Mouse (Mus musculus) hindbrain, embryonic 11.5 days (tissue): ENCODE results near the gene Nup93. TPM values are rescaled to one million over a fixed set of nuclear protein-coding genes. Genes with fewer than 3 reads are reported as not detected.

Experiments used
- ATAC-seq: fragments of 200-750 bp; cut with Nextera tagmentation; 2 replicates; pipeline ENCODE4 v1.8.0; 2017; ENCODE audit warnings: mild to moderate bottlenecking, moderate TSS enrichment, moderate library complexity; ENCODE audit not compliant: low FRiP score
- DNase-seq: peaks from one replicate; pipeline ENCODE4 v3.0.0-alpha.2; 2015; ENCODE audit warnings: low spot score
- H3K27ac ChIP-seq: fragments of 300-500 bp; sonication (generic); 2 replicates; pipeline ENCODE4 v1.5.1; 2014; ENCODE audit warnings: mild to moderate bottlenecking, low read depth, low read length
- H3K27me3 ChIP-seq: fragments of 300-500 bp; sonication (generic); 2 replicates; pipeline ENCODE4 v1.6.1; 2014; ENCODE audit warnings: mild to moderate bottlenecking, low read length, moderate library complexity, mixed read lengths; ENCODE audit not compliant: control insufficient read depth, insufficient read depth
- H3K36me3 ChIP-seq: fragments of 300-500 bp; sonication (generic); 2 replicates; pipeline ENCODE4 v1.6.1; 2014; ENCODE audit warnings: mild to moderate bottlenecking, low read length, moderate library complexity, mixed read lengths; ENCODE audit not compliant: control insufficient read depth, insufficient read depth
- H3K4me1 ChIP-seq: fragments of 300-500 bp; sonication (generic); replicated peaks from 2 replicates; pipeline ENCODE4 v1.6.1; 2014; ENCODE audit warnings: low read length, mixed read lengths; ENCODE audit not compliant: control insufficient read depth, insufficient read depth
- H3K4me2 ChIP-seq: fragments of 300-500 bp; sonication (generic); replicated peaks from 2 replicates; pipeline ENCODE4 v1.6.1; 2014; ENCODE audit warnings: mild to moderate bottlenecking, low read depth, low read length
- H3K4me3 ChIP-seq: fragments of 300-500 bp; sonication (generic); 2 replicates; pipeline ENCODE4 v1.5.1; 2014; ENCODE audit warnings: low read depth, low read length
- H3K9ac ChIP-seq: fragments of 300-500 bp; sonication (generic); 2 replicates; pipeline ENCODE4 v1.6.1; 2014; ENCODE audit warnings: low read depth, low read length
- H3K9me3 ChIP-seq: fragments of 300-500 bp; sonication (generic); 2 replicates; pipeline ENCODE4 v1.6.1; 2016; ENCODE audit warnings: low read length; ENCODE audit not compliant: control insufficient read depth
- WGBS: fragments of 180-500 bp; shearing (Covaris S2); extraction: QIAGEN DNeasy Blood & Tissue Kit; methylation state at CpG from one replicate; pipeline ENCODE4 v1.1.7; 2014; 5-methylcytosine and 5-hydroxymethylcytosine counted together
- polyA plus RNA-seq: library from polyadenylated mRNA; unstranded; fragments of >200 nt; fragmentation: Nextera tagmentation; extraction: Ambion mirVana; gene quantifications from 2 replicates; pipeline ENCODE4 v1.2.1, GENCODE M21; 2014

Gene Nup93
- polyA plus RNA-seq, 1 experiment from 2014 or later, result 95.1 TPM

DNA sequence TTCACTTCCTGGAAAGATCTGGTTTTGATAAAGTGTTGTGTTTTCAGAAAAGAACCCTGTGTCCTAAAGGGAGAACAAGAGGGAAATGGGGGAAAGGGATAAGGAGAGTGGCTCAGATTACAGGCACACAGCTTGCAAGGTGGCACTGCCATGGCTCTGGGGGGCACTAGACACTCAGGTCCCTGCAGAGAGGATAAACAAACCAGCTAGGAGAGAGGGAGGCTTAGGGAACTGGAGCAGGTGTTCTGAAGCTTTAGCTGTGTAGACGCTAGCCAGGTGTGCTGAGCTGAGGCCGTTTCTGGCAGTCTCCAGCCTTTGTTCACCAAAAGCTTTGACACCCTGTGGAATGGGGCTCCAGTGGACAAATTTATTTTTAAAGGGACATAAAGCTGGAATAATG is 99.7 kb downstream of the Nup93 start:
- no peaks in the 10 kb centered on the region for H3K27me3 ChIP-seq
- H3K27ac ChIP-seq, result no peak overlapping the region
- no peak for DNase-seq
- no peak for ATAC-seq
- H3K9me3 ChIP-seq, result no peaks in the 10 kb centered on the region
- H3K4me2 ChIP-seq, result no peak overlapping the region
- no peaks in the 10 kb centered on the region for H3K36me3 ChIP-seq
- WGBS, result 85% methylated on average over 2 of the region's 2 CpGs
- no peaks in the 10 kb centered on the region for H3K4me1 ChIP-seq
- H3K4me3 ChIP-seq, result no peak overlapping the region
- no peak overlapping the region for H3K9ac ChIP-seq

DNA sequence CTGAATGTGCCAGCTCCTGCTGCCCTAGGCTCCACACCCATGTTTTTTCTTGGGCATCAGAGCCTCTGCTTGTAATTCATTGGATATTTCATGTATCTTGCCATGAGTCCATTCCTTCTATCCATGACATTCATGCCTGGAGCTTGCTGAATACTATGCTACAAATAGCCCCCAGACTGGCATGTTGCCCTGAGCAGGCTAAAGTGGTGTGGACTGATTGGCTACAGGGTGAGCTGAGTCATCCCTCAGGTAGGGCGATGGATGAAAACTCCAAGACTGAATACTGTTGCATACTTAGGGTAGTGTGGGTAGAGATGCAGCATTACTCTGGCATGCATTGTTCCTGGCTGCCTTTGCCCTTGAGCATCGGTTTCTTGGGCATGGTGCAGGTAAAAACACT is 102.9 kb downstream of the Nup93 start:
- DNase-seq (no peak), ATAC-seq (no peak)
- H3K4me2 ChIP-seq, result no peak overlapping the region
- 89% methylated on average over 2 of the region's 2 CpGs for WGBS
- H3K9ac ChIP-seq, result no peak overlapping the region
- H3K27me3 ChIP-seq, result no peaks in the 10 kb centered on the region
- H3K27ac ChIP-seq, result no peak overlapping the region
- no peak overlapping the region for H3K4me3 ChIP-seq
- H3K36me3 ChIP-seq, result no peaks in the 10 kb centered on the region
- no peaks in the 10 kb centered on the region for H3K9me3 ChIP-seq
- H3K4me1 ChIP-seq, result no peaks in the 10 kb centered on the region

DNA sequence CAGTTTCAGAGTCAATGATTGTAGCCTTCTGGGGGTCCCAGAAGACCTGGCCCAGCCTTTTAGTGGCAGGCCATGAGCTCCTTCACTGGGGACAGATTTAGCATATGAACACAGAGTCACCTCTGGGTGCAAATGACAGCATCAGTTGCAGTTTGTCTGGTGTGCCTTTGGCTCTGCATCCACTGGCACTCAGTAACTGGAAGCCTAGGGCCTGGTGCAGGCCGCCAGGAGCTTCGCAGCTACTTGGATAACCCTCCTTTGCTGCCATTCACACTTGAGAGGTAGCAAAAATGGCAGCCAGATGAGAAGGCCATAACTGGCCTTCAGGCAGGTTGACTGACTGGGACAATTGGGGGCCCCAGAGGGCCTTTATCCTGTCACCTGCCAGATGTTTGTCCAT is 103.3 kb downstream of the Nup93 start:
- H3K9ac ChIP-seq, result no peak overlapping the region
- H3K4me1 ChIP-seq, result no peaks in the 10 kb centered on the region
- no peaks in the 10 kb centered on the region for H3K27me3 ChIP-seq
- 97% methylated on average over 2 of the region's 2 CpGs for WGBS
- DNase-seq (no peak), ATAC-seq (no peak)
- H3K36me3 ChIP-seq, result no peaks in the 10 kb centered on the region
- H3K27ac ChIP-seq, result no peak overlapping the region
- no peaks in the 10 kb centered on the region for H3K9me3 ChIP-seq
- no peak overlapping the region for H3K4me2 ChIP-seq
- no peak overlapping the region for H3K4me3 ChIP-seq

DNA sequence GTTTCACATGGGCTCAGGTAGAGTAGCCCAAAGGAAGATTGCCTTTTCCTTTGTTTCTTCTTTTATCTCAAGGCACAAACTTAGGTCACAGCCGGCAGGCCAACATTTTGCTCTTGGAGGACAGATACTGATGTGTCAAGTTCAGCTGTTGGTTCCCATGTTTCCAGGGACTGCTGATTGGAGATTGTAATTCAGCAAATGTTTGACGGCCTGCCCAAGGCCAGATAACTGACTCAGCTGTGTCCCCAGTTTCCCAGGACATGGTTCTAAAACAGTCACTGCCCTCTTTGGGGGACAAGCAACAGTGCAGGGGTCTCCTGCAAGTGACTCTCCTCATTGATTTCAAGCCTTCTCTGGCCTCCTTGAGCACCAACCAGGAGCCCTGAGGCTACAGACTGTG is 105.7 kb downstream of the Nup93 start:
- DNase-seq (no peak), ATAC-seq (no peak)
- Histone ChIP-seq H3K4me2 (no peak overlapping the region), H3K27me3 (no peaks in the 10 kb centered on the region), H3K4me1 (no peaks in the 10 kb centered on the region), H3K9me3 (no peaks in the 10 kb centered on the region), H3K36me3 (no peaks in the 10 kb centered on the region), H3K27ac (no peak overlapping the region), H3K4me3 (no peak overlapping the region), H3K9ac (no peak overlapping the region)
- WGBS, result 83% methylated on average over 2 of the region's 2 CpGs

DNA sequence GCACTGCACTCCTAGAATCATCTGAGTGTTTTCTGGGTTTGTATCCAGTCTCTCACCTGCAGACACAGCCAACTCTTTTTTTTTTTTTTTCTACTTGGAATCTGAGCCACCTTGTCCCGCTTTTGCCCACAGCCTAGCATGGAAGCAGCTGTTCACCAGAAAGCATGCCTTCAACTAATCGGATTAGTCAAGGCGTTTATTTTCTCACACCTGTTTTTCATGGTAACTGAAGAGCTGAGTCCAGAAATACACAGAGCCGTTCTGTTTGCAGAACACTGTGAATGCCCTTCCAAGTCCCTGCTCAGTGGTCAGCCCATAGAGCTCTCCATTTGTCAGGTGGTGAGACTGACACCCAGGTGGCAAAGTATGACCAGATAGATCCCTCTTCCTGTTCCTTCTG is 107.7 kb downstream of the Nup93 start:
- no peaks in the 10 kb centered on the region for H3K36me3 ChIP-seq

DNA sequence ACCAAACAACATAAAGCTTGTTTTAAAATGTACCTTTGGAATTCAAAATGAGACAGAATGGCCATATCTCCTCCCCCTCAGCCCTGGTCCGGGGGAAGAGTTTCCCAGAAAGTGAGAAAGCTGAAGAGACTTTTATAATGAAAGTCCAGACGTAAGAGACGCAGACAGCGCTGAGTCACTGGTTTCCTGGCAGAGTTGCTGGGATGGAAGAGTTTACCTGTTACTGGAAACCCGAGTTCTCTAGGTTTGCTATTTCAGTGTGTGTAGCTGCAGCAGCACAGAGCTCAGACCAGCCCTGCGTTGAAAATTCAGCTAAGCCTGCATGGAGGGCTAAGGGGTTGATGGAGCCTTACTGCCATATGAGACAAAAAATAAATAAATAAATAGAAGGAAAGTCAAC is 108.7 kb downstream of the Nup93 start:
- Histone ChIP-seq H3K4me3 (no peak overlapping the region), H3K4me1 (no peaks in the 10 kb centered on the region), H3K9me3 (no peaks in the 10 kb centered on the region), H3K36me3 (no peaks in the 10 kb centered on the region), H3K27me3 (no peaks in the 10 kb centered on the region), H3K9ac (no peak overlapping the region), H3K27ac (no peak overlapping the region), H3K4me2 (no peak overlapping the region)
- DNase-seq, result no peak
- WGBS, result 86% methylated on average over 6 of the region's 6 CpGs
- ATAC-seq, result no peak

More for the DNA sequence above, 107.7 kb downstream of the Nup93 start:
- DNase-seq, result no peak
- H3K9me3 ChIP-seq, result no peaks in the 10 kb centered on the region
- no peak overlapping the region for H3K4me2 ChIP-seq
- ATAC-seq, result no peak
- H3K9ac ChIP-seq, result no peak overlapping the region
- H3K27ac ChIP-seq, result no peak overlapping the region
- H3K4me1 ChIP-seq, result no peaks in the 10 kb centered on the region
- no peaks in the 10 kb centered on the region for H3K27me3 ChIP-seq
- no peak overlapping the region for H3K4me3 ChIP-seq
- 71% methylated on average over 4 of the region's 4 CpGs for WGBS

DNA sequence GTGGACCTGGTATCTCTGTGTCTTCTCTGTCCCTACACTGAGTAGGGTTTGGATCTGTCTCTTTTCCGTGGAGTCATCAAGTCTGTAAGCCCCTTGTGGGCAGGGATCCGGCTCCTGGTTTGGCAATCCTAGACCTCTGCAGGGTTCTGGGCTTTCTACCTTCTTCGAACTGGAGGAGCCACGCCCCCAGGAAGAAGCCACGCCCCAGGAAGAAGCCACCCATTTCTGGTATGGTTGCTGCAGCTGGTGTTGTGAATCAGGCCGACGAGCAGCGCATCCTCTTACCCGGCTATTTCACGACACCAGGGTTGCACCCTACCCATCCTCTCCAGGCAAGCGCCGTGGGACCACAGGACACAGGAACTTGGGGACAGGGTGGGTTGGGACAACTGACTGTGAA is 109.7 kb downstream of the Nup93 start:
- WGBS, result 58% methylated on average over 12 of the region's 12 CpGs
- ATAC-seq (no peak), DNase-seq (no peak)
- Histone ChIP-seq H3K9ac (no peak overlapping the region), H3K27ac (no peak overlapping the region), H3K9me3 (no peaks in the 10 kb centered on the region), H3K4me3 (no peak overlapping the region), H3K4me2 (no peak overlapping the region), H3K36me3 (no peaks in the 10 kb centered on the region), H3K27me3 (no peaks in the 10 kb centered on the region), H3K4me1 (no peaks in the 10 kb centered on the region)

DNA sequence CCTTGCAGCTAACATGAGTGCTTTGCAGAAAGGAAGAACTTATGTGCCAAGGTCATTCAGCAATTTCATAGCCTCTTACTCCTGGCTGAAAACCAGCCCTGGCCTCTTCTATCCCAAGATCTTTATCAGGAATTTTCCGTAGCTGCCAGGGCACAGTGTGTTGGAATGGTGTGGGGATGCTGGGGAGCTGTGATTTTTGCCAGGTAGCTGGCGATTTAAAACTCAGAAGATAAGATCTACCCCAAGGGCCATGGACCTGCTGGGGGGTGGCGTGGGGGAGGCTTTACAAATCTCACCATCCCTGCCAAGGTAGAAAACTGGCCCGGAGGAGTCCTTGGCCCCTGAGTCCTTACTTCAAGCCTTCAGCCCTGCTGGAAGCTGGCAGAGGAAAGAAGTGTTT is 111.7 kb downstream of the Nup93 start:
- no peak for DNase-seq
- ATAC-seq, result no peak
- H3K36me3 ChIP-seq, result no peaks in the 10 kb centered on the region
- H3K9me3 ChIP-seq, result no peaks in the 10 kb centered on the region
- no peak overlapping the region for H3K27ac ChIP-seq
- 85% methylated on average over 4 of the region's 4 CpGs for WGBS
- no peaks in the 10 kb centered on the region for H3K27me3 ChIP-seq
- no peak overlapping the region for H3K9ac ChIP-seq
- no peak overlapping the region for H3K4me2 ChIP-seq
- H3K4me1 ChIP-seq, result no peaks in the 10 kb centered on the region
- H3K4me3 ChIP-seq, result no peak overlapping the region

DNA sequence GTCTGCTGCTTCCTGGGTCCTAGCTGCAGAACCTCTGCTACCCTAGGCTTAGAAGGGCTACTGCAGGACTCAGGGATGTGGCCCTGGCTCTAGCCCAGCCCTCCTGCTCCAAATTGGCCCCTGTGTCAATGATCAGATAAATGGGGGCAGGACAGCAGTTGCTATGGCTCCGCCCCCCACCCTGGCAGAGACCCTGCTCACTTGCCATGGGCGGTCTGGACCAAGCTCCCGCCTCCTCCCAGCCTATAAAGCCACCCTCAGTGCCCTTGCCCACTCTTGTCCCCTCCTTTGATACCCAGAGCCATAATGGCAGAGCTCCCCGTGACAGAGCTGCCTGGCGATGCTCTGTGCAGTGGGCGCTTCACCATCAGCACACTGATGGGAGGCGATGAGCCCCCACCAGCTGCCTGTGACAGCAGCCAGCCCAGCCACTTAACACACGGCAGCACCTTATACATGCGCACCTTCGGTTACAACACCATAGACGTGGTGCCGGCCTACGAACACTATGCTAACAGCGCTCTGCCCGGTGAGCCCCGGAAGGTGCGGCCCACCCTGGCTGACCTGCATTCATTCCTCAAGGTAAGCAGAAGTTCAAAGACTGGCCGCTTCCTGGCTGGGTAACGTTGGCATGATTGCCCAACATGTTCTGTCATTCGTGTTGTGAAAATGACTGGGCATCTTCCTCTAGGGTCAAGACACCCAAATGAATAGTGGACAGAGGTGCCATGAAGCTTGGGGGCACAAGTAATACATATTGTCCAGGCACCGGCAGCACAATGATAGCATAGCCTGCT is 114.8 kb downstream of the Nup93 start, which contains the start of gene Slc12a3:
Gene Slc12a3, plus strand, starts transcription at position 270 of the 797 bp plus-strand sequence.
- no peak within 1 kb of the TSS for H3K4me2 ChIP-seq
- H3K27ac ChIP-seq, result no peak within 1 kb of the TSS
- DNase-seq (no peak), ATAC-seq (no peak)
- H3K9ac ChIP-seq, result no peak within 1 kb of the TSS
- H3K9me3 ChIP-seq, result no peaks in the 10 kb centered on the region
- no peak within 1 kb of the TSS for H3K4me3 ChIP-seq
- H3K36me3 ChIP-seq, result no peaks in the 10 kb centered on the region
- H3K4me1 ChIP-seq, result no peaks in the 10 kb centered on the region
- no peaks in the 10 kb centered on the region for H3K27me3 ChIP-seq
- WGBS, result 81% methylated on average over 21 of the region's 21 CpGs
